Mouse (Mus musculus): ENCODE results near the gene Scamp5.
"Not testable (repeated sequence)": the region's sequence is repeated elsewhere in the genome, so short reads cannot be mapped to it uniquely, and the experiment has no call there.

Scamp5 gene

GRCm38 (mm10) chr9:57452624-57453462 is 15.0 kb downstream of the Scamp5 start:
- peak; percentile 81 for DNase-seq (ENCODE audit: low read depth, low spot score)

GRCm38 (mm10) chr9:57449715-57450114 is 18.1 kb downstream of the Scamp5 start:
- DNase-seq (ENCODE audit: low read depth, low spot score), result peak; percentile 65

DNA sequence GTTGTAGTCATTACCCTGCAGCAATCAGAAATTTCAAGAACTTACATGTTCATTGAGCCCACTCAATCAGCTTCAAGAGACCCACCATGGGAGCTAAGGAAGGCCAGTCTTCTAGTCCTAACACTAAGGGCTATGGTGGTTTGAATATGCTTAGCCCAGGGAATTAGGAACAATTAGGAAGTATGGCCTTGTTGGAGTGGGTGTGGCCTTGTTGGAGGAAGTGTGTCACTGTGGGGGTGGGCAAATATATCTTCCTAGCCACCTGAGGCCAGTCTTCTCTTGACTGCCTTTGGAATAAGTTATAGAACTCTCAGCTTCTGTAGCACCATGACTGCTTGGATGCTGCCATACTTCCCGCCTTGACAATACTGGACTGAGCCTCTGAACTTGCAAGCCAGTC is 27.2 kb downstream of the Scamp5 start:
- peak; percentile 17 for DNase-seq (ENCODE audit: low read depth, low spot score)

DNA sequence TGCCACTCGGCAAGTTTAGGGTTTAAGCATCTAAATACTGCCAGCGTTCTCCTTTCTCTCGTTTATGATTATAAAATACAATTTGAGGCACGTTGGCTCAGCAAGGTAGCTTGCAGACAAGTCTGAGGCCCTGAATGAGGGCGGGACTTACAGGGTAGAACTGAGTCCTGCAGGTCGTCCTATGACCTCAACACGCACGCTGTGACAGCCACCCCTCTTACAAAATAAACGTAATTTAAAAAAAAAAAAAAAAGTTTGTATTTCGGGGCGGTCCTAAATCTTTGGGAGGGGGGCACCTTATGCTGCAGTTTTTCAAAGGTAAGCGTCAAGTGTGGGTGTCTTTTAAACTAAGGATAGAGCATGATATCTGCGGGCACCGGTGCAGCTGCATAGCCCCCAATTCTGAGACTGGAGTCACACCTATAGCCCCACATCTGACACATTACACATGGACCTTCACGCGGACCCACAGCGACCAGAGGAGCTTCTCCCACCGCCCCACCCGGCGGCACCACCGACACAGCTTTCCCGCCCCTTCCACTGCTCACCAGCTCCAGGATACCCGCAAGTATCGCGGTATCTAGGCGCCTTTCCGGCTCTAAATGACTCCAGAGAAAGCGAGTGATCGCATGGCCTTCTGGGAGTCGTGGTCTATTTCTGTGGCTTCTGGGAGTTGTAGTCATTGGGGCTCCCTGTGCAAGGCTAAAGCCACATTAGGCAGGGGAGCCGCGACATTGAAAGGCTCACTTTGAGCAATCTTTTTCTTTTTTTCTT is 28.2 kb downstream of the Scamp5 start, which contains the start of gene Ppcdc:
Ppcdc (minus strand) TSS at position 603 of the 774 bp plus-strand sequence.
- DNase-seq (ENCODE audit: low read depth, low spot score), result peak; percentile 98

DNA sequence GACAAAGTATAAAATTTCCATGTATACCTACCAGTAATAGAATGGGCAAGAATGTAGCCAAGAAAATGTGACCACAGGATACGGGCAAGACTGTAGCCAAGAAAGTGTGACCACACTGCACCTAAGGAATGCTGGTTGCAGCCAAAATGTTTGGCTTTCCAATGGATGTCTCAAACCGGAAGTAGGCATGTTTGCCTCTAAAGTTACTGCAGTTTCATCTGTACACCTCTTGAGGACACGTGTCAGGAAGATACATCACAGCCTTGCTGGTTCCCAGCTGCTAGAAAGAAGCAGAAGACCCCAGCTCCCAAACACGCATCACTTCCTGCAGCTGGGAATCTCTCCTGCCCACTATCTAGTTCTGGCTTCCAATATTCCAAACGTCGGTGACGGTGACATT is 28.8 kb downstream of the Scamp5 start:
- DNase-seq (ENCODE audit: low read depth, low spot score), result peak; percentile 23

GRCm38 (mm10) chr9:57437896-57438614 is 29.8 kb downstream of the Scamp5 start:
- DNase-seq (ENCODE audit: low read depth, low spot score), result no peak

DNA sequence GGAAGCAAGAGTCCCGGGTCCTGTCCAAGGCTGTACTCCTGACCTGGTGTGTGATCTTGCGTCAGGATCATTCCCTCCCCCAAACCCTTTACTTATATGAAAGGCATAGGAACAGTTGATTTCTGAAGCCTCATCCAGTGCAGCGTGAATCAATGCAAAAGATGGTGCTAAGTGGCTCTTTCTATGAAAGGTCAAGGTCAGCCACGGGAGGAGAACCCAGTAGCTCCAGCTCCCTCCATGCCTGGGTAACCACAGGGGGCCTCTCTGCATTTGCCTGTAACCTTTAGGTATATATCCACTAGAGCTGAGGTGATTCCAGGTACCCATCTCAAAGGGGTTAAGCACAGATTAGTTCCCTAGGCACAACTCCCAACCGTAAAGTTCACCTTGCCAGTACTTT is 31.7 kb downstream of the Scamp5 start:
- DNase-seq (ENCODE audit: low read depth, low spot score), result peak; percentile 51

DNA sequence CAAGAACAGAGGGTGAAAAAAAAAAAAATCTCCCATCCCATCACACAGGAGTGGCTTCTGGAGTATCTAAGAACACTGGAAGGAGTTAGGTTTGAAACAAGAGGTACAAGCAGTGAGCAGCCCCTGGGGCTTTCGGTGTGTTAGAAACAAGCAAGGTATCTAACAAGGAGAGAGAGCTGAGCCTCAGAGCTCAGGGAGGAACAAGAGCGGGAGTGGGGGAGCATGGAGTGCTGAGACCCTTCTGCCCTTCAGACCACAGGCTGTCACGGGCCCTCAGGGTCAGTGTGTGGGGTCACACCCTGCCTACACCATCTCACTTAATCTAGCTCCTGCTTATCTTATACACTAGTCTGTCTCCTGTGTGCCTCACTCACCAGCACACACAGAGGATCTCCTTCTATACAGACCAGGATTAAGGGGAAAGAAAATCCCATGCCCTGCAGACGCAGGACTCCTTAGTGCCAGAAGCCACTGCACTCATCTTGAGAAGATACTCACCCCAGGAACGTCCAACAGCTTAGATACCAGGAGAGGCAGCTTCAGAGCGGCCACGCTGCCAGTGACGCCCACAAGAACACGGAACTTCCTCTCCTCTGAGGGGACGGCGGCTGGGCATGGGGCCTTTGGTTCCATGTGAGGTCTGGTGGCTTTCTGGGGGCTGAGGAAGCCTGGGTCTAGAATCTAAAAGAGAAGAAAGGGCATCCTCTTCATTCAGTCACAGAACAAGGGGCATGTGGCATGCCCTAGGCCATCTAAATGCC is 33.3 kb downstream of the Scamp5 start:
- DNase-seq (ENCODE audit: low read depth, low spot score), result no peak

- peak; percentile 86 for DNase-seq (ENCODE audit: low read depth, low spot score)
Observed at GRCm38 (mm10) chr9:57433097-57434032, 34.5 kb downstream of the Scamp5 start.

DNA sequence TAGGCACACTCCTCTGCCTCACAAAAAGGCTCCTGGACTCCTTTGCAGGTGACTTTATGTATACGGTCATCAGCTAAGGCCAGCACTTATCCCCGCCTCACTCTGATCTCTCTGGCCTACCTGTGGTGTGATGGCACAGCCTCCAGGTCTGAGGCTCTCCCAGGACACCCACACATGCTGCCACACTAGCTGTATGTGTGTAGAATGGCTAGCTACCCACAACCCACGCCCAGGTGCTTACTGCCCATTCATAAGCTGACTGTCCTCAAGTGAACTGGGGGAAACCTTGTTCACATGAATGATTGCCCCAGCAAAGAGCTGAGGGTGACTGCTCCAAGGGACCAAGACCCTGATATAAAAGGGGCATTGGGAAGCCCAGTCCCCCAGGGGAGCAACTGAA is 35.4 kb downstream of the Scamp5 start:
- no peak for DNase-seq (ENCODE audit: low read depth, low spot score)

GRCm38 (mm10) chr9:57431202-57431601 is 36.7 kb downstream of the Scamp5 start:
- DNase-seq (ENCODE audit: low read depth, low spot score), result peak; percentile 41

GRCm38 (mm10) chr9:57428391-57428790 is 39.5 kb downstream of the Scamp5 start:
- peak; percentile 24 for DNase-seq (ENCODE audit: low read depth, low spot score)

- peak; percentile 79 for DNase-seq (ENCODE audit: low read depth, low spot score)
Observed at GRCm38 (mm10) chr9:57427937-57428336, 39.9 kb downstream of the Scamp5 start.

DNA sequence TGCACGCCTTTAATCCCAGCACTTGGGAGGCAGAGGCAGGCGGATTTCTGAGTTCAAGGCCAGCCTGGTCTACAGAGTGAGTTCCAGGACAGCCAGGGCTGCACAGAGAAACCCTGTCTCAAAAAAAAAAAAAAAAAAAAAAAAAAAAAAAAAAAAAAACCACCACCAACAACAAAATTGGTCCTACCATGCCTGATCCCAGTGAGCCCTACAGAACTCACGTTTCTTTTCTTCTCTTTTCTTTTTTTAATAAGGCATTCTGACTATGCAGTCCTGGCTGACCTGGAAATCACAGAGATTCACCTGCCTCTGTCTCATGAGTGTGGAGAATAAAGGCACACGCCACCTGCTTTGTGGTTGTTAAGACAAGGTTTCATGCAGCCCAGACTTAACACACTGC is 40.7 kb downstream of the Scamp5 start:
- not testable (repeated sequence) for DNase-seq (ENCODE audit: low read depth, low spot score)

DNA sequence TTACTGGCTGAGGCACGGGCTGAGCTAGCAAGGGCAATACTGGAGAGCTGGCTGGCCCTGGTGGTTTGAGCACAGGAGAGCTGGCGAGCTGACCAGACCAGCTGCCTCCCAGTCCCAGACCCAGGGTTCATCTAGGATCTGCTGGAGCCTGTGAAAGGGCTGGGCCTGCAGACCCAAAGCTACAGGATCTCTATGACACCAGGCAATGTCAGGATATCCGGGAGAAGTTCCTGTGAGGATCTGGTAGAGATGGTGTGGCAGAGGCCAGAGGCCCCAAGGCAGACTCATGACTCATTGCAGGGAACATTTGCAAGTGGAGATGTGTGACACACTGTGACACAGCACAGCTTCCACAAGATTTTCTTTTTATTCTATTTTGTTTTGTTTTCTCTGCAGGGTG is 42.7 kb downstream of the Scamp5 start:
- no peak for DNase-seq (ENCODE audit: low read depth, low spot score)

DNA sequence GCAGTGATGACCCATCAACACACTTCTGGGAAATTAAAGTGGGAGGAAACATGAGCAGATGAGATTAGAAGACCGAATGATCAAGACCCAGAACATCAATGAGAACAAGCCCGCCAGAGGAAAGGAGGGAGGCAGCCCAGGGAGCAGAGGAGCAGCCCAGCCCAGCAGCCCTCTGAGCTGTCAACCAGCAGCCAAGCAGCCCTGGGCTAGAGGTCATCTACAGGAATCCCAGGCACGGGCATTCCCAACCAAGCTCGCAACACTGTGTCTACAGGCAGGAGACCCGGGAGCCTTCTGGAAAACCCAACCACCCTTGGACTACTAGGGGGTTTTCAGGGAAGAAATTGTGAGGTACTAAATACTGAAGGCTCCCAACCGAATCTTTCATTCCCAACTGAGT is 43.8 kb downstream of the Scamp5 start:
- DNase-seq (ENCODE audit: low read depth, low spot score), result no peak

DNA sequence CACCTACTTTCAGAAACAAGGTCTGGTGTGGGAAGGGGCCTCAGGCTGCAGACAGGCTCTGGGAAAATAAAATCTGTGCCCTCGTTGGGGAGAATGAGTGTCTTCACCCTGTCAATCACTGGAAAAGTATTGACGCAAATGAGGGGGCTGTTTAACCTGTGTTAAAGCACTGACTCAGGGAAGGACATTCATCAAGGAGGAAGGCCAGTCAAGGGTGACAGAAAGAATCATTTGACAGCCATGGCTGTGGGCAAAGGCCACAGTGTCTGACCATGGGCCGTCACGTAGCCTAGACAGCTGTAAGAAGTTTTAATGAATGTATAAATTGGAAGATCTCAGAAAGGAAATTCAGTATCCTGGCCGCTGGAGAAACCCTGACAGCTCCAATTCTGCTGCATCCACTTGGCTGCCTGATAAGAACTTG is 46.2 kb downstream of the Scamp5 start:
- no peak for DNase-seq (ENCODE audit: low read depth, low spot score)

- DNase-seq (ENCODE audit: low read depth, low spot score), result no peak
Observed at GRCm38 (mm10) chr9:57421121-57421571, 46.7 kb downstream of the Scamp5 start.

GRCm38 (mm10) chr9:57420321-57421120 is 47.3 kb downstream of the Scamp5 start:
- DNase-seq (ENCODE audit: low read depth, low spot score), result peak; percentile 26
